Mouse (Mus musculus): ENCODE data around the gene Gm20696.

DNA sequence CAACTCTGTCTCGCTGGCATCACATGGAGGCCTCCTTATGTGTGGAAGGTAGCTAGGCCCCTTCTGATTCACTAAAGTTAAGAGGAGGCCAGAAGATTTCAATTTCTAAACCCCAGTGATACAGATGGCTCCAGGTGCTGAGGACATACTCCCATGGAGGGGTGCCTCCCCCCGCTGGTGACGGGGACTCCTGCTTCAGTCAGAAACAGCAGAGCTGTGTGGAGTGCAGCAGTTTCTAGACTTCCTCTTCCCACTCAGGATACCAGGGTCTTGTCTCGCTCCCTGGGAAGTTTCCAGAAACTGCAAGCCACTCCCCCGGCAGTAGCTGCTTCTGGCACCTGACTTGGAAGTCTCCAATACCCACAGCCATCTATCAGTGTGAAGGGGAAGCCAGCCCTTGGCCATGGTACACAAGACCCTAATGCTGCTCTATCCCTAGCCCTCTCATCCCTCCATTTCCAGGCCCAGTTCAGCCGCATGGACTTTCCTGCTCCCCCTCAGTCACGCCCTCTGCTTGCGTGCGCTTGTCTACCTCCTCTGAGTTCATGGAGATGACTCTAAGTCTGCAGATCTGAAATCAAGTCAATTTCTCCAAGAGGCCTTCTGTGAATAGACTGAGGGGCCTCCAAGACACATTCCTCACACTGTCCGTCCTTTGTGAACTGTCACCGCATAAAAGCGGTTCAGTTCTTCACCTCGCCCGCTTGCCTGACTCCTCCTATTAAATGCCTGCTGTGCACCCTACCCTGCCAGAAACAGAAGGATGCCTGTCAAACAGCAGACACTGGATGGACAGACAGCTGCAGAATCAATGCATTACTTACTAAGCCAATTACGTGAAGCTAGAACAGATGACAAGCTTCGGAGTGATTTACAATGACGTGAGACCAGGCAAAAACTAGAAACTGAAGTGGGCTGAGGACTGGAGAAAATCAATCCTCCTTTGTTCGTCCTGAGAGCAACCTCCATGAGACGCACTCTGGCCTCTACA is 346.9 kb downstream of the Gm20696 start:
- TF ChIP-seq CTCF (IDR thresholded peaks at IDR 0.05; ENCODE audit: low read depth) (peak; percentile 19; the same call in 1 of the 2 replicates), EP300 (optimal IDR thresholded peaks at IDR 0.05) (no peak)
